Mouse (Mus musculus): ENCODE measurements around the gene Ap1m2. TPM values are rescaled to one million over a fixed set of nuclear protein-coding genes. Genes with fewer than 3 reads are reported as not detected.
"Not testable (repeated sequence)": the region's sequence is repeated elsewhere in the genome, so short reads cannot be mapped to it uniquely, and the experiment has no call there.

Ap1m2 gene
- total and polyA plus RNA-seq, 3 experiments, result 0.16 TPM; not detected in 2

- ATAC-seq (ENCODE audit: extremely low read depth, insufficient number of reproducible peaks, low FRiP score, poor library complexity, severe bottlenecking) (no peak), DNase-seq (ENCODE audit: low spot score) (no peak)
- Histone ChIP-seq H3K9me3 (replicated peaks) (no peaks in the 10 kb centered on the region), H3K4me3 (ENCODE audit: low read depth, low read length) (no peak overlapping the region), H3K36me3 (replicated peaks) (peaks cover 98% of the 10 kb centered on the region), H3K4me1 (ENCODE audit: insufficient read depth, low read depth, low read length) (peaks cover 61% of the 10 kb centered on the region), H3K27me3 (ENCODE audit: insufficient read depth, low read length) (no peaks in the 10 kb centered on the region)
- TF ChIP-seq GATA2 (IDR thresholded peaks at IDR 0.05; ENCODE audit: borderline replicate concordance, low read depth, low read length), result no peak
- no peak for TF ChIP-seq POLR2AphosphoS5 (IDR thresholded peaks at IDR 0.05; ENCODE audit: insufficient replicate concordance, low read depth, low read length)
- TF ChIP-seq CTCF (IDR thresholded peaks at IDR 0.05; ENCODE audit: low read depth, low read length), result no peak
- no peak for TF ChIP-seq TAL1 (conservative IDR thresholded peaks at IDR 0.05; ENCODE audit: low read depth, low read length)
- no peak for TF ChIP-seq GATA1 (IDR thresholded peaks at IDR 0.05; ENCODE audit: borderline replicate concordance, low read length)
These were observed 39.7 kb downstream of the Ap1m2 start for GRCm38 (mm10) chr9:21272391-21272790.

GRCm38 (mm10) chr9:21269590-21269989 lies 42.5 kb downstream of the Ap1m2 start:
- H3K27me3 ChIP-seq (ENCODE audit: insufficient read depth, low read length); DNase-seq (ENCODE audit: low spot score); H3K4me3 ChIP-seq (ENCODE audit: low read depth, low read length); ATAC-seq (ENCODE audit: extremely low read depth, insufficient number of reproducible peaks, low FRiP score, poor library complexity, severe bottlenecking); H3K9me3 ChIP-seq (replicated peaks): not testable (repeated sequence)
- H3K36me3 ChIP-seq (replicated peaks), result peaks cover 83% of the 10 kb centered on the region
- H3K4me1 ChIP-seq (ENCODE audit: insufficient read depth, low read depth, low read length), result peaks cover 55% of the 10 kb centered on the region

GRCm38 (mm10) chr9:21268305-21268704 lies 43.8 kb downstream of the Ap1m2 start:
- no peak for ATAC-seq (ENCODE audit: extremely low read depth, insufficient number of reproducible peaks, low FRiP score, poor library complexity, severe bottlenecking)
- no peaks in the 10 kb centered on the region for H3K9me3 ChIP-seq (replicated peaks)
- H3K4me3 ChIP-seq (ENCODE audit: low read depth, low read length), result no peak overlapping the region
- H3K36me3 ChIP-seq (replicated peaks), result peaks cover 70% of the 10 kb centered on the region
- DNase-seq (ENCODE audit: low spot score), result no peak
- TF ChIP-seq POLR2AphosphoS5 (IDR thresholded peaks at IDR 0.05; ENCODE audit: insufficient replicate concordance, low read depth, low read length) (no peak), TAL1 (conservative IDR thresholded peaks at IDR 0.05; ENCODE audit: low read depth, low read length) (no peak), GATA2 (IDR thresholded peaks at IDR 0.05; ENCODE audit: borderline replicate concordance, low read depth, low read length) (no peak), CTCF (IDR thresholded peaks at IDR 0.05; ENCODE audit: low read depth, low read length) (no peak), GATA1 (IDR thresholded peaks at IDR 0.05; ENCODE audit: borderline replicate concordance, low read length) (no peak)
- peaks cover 54% of the 10 kb centered on the region for H3K4me1 ChIP-seq (ENCODE audit: insufficient read depth, low read depth, low read length)
- no peaks in the 10 kb centered on the region for H3K27me3 ChIP-seq (ENCODE audit: insufficient read depth, low read length)

GRCm38 (mm10) chr9:21266889-21267288 lies 45.2 kb downstream of the Ap1m2 start:
- Histone ChIP-seq H3K4me1 (ENCODE audit: insufficient read depth, low read depth, low read length) (peaks cover 48% of the 10 kb centered on the region), H3K4me3 (ENCODE audit: low read depth, low read length) (peak overlapping the region; percentile 38; the same call in 1 of the 2 replicates), H3K9me3 (replicated peaks) (no peaks in the 10 kb centered on the region), H3K36me3 (replicated peaks) (peaks cover 56% of the 10 kb centered on the region), H3K27me3 (ENCODE audit: insufficient read depth, low read length) (no peaks in the 10 kb centered on the region)
- DNase-seq (ENCODE audit: low spot score) (no peak), ATAC-seq (ENCODE audit: extremely low read depth, insufficient number of reproducible peaks, low FRiP score, poor library complexity, severe bottlenecking) (no peak)
- TF ChIP-seq POLR2AphosphoS5 (IDR thresholded peaks at IDR 0.05; ENCODE audit: insufficient replicate concordance, low read depth, low read length) (no peak), GATA1 (IDR thresholded peaks at IDR 0.05; ENCODE audit: borderline replicate concordance, low read length) (no peak), TAL1 (conservative IDR thresholded peaks at IDR 0.05; ENCODE audit: low read depth, low read length) (no peak), CTCF (IDR thresholded peaks at IDR 0.05; ENCODE audit: low read depth, low read length) (no peak), GATA2 (IDR thresholded peaks at IDR 0.05; ENCODE audit: borderline replicate concordance, low read depth, low read length) (no peak)

- TF ChIP-seq TAL1 (conservative IDR thresholded peaks at IDR 0.05; ENCODE audit: low read depth, low read length) (no peak), GATA1 (IDR thresholded peaks at IDR 0.05; ENCODE audit: borderline replicate concordance, low read length) (no peak), POLR2AphosphoS5 (IDR thresholded peaks at IDR 0.05; ENCODE audit: insufficient replicate concordance, low read depth, low read length) (no peak), GATA2 (IDR thresholded peaks at IDR 0.05; ENCODE audit: borderline replicate concordance, low read depth, low read length) (no peak), CTCF (IDR thresholded peaks at IDR 0.05; ENCODE audit: low read depth, low read length) (no peak)
- DNase-seq (ENCODE audit: low spot score) (no peak), ATAC-seq (ENCODE audit: extremely low read depth, insufficient number of reproducible peaks, low FRiP score, poor library complexity, severe bottlenecking) (no peak)
- peak overlapping the region; percentile 90 for H3K4me3 ChIP-seq (ENCODE audit: low read depth, low read length)
- H3K9me3 ChIP-seq (replicated peaks), result no peaks in the 10 kb centered on the region
- peaks cover 54% of the 10 kb centered on the region for H3K4me1 ChIP-seq (ENCODE audit: insufficient read depth, low read depth, low read length)
- H3K36me3 ChIP-seq (replicated peaks), result peaks cover 43% of the 10 kb centered on the region
- H3K27me3 ChIP-seq (ENCODE audit: insufficient read depth, low read length), result no peaks in the 10 kb centered on the region
These were observed 46.5 kb downstream of the Ap1m2 start for GRCm38 (mm10) chr9:21265611-21266010.

GRCm38 (mm10) chr9:21265000-21265561 lies 47.1 kb downstream of the Ap1m2 start, which contains the start of gene Atg4d:
Gene Atg4d (plus strand): TSS chr9:21265293.
- Histone ChIP-seq H3K36me3 (replicated peaks) (peaks cover 38% of the 10 kb centered on the region), H3K9me3 (replicated peaks) (no peaks in the 10 kb centered on the region), H3K27me3 (ENCODE audit: insufficient read depth, low read length) (no peaks in the 10 kb centered on the region), H3K4me1 (ENCODE audit: insufficient read depth, low read depth, low read length) (peaks cover 52% of the 10 kb centered on the region), H3K4me3 (ENCODE audit: low read depth, low read length) (peak within 1 kb of the TSS; percentile 90)
- ATAC-seq (ENCODE audit: extremely low read depth, insufficient number of reproducible peaks, low FRiP score, poor library complexity, severe bottlenecking) (peak; percentile 96), DNase-seq (ENCODE audit: low spot score) (peak; percentile 98)
- TF ChIP-seq POLR2AphosphoS5 (IDR thresholded peaks at IDR 0.05; ENCODE audit: insufficient replicate concordance, low read depth, low read length) (no peak), CTCF (IDR thresholded peaks at IDR 0.05; ENCODE audit: low read depth, low read length) (no peak), TAL1 (conservative IDR thresholded peaks at IDR 0.05; ENCODE audit: low read depth, low read length) (no peak), GATA2 (IDR thresholded peaks at IDR 0.05; ENCODE audit: borderline replicate concordance, low read depth, low read length) (no peak), GATA1 (IDR thresholded peaks at IDR 0.05; ENCODE audit: borderline replicate concordance, low read length) (no peak)
